Mouse (Mus musculus) c-Kit-negative CD71-positive TER-119-positive erythroid progenitor cells, embryonic 14.5 days (primary cell): ENCODE measurements around the gene 2900011O08Rik.

Experiments
- DNase-seq: peaks from one replicate; pipeline ENCODE4 v3.0.0-alpha.2; 2013; ENCODE audit warnings: low read depth, low spot score

2900011O08Rik gene

GRCm38 (mm10) chr16:14137976-14138561, 151.7 kb downstream of the 2900011O08Rik start:
- DNase-seq, result no peak

GRCm38 (mm10) chr16:14139106-14139505, 152.7 kb downstream of the 2900011O08Rik start:
- no peak for DNase-seq

- no peak for DNase-seq
Measured at GRCm38 (mm10) chr16:14143298-14143697, 156.9 kb downstream of the 2900011O08Rik start.

GRCm38 (mm10) chr16:14147712-14148111, 161.3 kb downstream of the 2900011O08Rik start:
- no peak for DNase-seq
